Mouse (Mus musculus): Measurements from ENCODE around the gene Hecw1.

GRCm38 (mm10) chr13:14471121-14471520, 51.9 kb downstream of the Hecw1 start:
- TF ChIP-seq MAX (IDR thresholded peaks at IDR 0.05) (no peak), USF1 (IDR thresholded peaks at IDR 0.05; ENCODE audit: low read depth) (no peak), CTCF (IDR thresholded peaks at IDR 0.05; ENCODE audit: control insufficient read depth, insufficient read depth, insufficient read length) (no peak)
